Mouse (Mus musculus): Measurements from ENCODE around the gene Nupr1.
A peak's percentile ranks its signal among the peaks of the same experiment; 100 is the strongest.

Nupr1 gene

GRCm38 (mm10) chr7:126630824-126631518 is at the start of gene Nupr1:
Gene Nupr1 (minus strand): TSS chr7:126630861.
- DNase-seq (ENCODE audit: low spot score in 2 of 2): no peak

- no peak for DNase-seq (ENCODE audit: low spot score in 2 of 2)
These were observed 49.0 kb upstream of the Nupr1 start for GRCm38 (mm10) chr7:126679683-126680082.

GRCm38 (mm10) chr7:126678545-126679341 is 48.1 kb upstream of the Nupr1 start:
- no peak for DNase-seq (ENCODE audit: low spot score in 2 of 2)

- DNase-seq (ENCODE audit: low spot score in 2 of 2): no peak
These were observed 46.1 kb upstream of the Nupr1 start for GRCm38 (mm10) chr7:126676631-126677220.

GRCm38 (mm10) chr7:126676207-126676606 is 45.5 kb upstream of the Nupr1 start, which contains the start of gene Sult1a1:
Gene Sult1a1 (minus strand): TSS chr7:126676432.
- peak; percentile 32 to 69 for DNase-seq (ENCODE audit: low spot score in 2 of 2)

- no peak for DNase-seq (ENCODE audit: low spot score in 2 of 2)
These were observed 44.4 kb upstream of the Nupr1 start for GRCm38 (mm10) chr7:126675104-126675503.

- DNase-seq (ENCODE audit: low spot score in 2 of 2): no peak
These were observed 41.5 kb upstream of the Nupr1 start for GRCm38 (mm10) chr7:126672111-126672510.

GRCm38 (mm10) chr7:126670152-126670551 is 39.5 kb upstream of the Nupr1 start:
- no peak for DNase-seq (ENCODE audit: low spot score in 2 of 2)

- DNase-seq (ENCODE audit: low spot score in 2 of 2): no peak
These were observed 37.8 kb upstream of the Nupr1 start for GRCm38 (mm10) chr7:126668452-126668851.

- DNase-seq (ENCODE audit: low spot score in 2 of 2): no peak
These were observed 36.9 kb upstream of the Nupr1 start for GRCm38 (mm10) chr7:126667495-126668090.

- peak; percentile 25 to 30 for DNase-seq (ENCODE audit: low spot score in 2 of 2)
These were observed 34.6 kb upstream of the Nupr1 start for GRCm38 (mm10) chr7:126665269-126665668.

- no peak for DNase-seq (ENCODE audit: low spot score in 2 of 2)
These were observed 33.0 kb upstream of the Nupr1 start for GRCm38 (mm10) chr7:126663646-126664045.

- DNase-seq (ENCODE audit: low spot score in 2 of 2): no peak
These were observed 29.1 kb upstream of the Nupr1 start for GRCm38 (mm10) chr7:126659771-126660170.

GRCm38 (mm10) chr7:126657522-126657921 is 26.9 kb upstream of the Nupr1 start:
- no peak for DNase-seq (ENCODE audit: low spot score in 2 of 2)

GRCm38 (mm10) chr7:126655695-126656094 is 25.0 kb upstream of the Nupr1 start:
- no peak for DNase-seq (ENCODE audit: low spot score in 2 of 2)

GRCm38 (mm10) chr7:126653991-126654390 is 23.3 kb upstream of the Nupr1 start:
- DNase-seq (ENCODE audit: low spot score in 2 of 2): no peak

GRCm38 (mm10) chr7:126650852-126651251 is 20.2 kb upstream of the Nupr1 start:
- DNase-seq (ENCODE audit: low spot score in 2 of 2): no peak

- DNase-seq (ENCODE audit: low spot score in 2 of 2): peak; percentile 90
These were observed 18.8 kb upstream of the Nupr1 start, which contains the start of gene Sgf29 for GRCm38 (mm10) chr7:126649231-126650051. Gene Sgf29 (plus strand): TSS chr7:126649309.

- DNase-seq (ENCODE audit: low spot score in 2 of 2): no peak
These were observed 17.8 kb upstream of the Nupr1 start for GRCm38 (mm10) chr7:126648486-126648885.

- no peak for DNase-seq (ENCODE audit: low spot score in 2 of 2)
These were observed 15.0 kb upstream of the Nupr1 start for GRCm38 (mm10) chr7:126645708-126646107.

- DNase-seq (ENCODE audit: low spot score in 2 of 2): no peak
These were observed 14.3 kb upstream of the Nupr1 start for GRCm38 (mm10) chr7:126644914-126645313.

All from urinary bladder, postnatal 36 days (tissue).